Mouse (Mus musculus): Measurements from ENCODE around the gene Arid2. TPM values are rescaled to one million over a fixed set of nuclear protein-coding genes. Genes with fewer than 3 reads are reported as not detected.
"Not testable (repeated sequence)": the region's sequence is repeated elsewhere in the genome, so short reads cannot be mapped to it uniquely, and the experiment has no call there.

Arid2 gene
- polyA plus RNA-seq (2012; rRNA removed), result 16.9 and 18.8 TPM in 2 replicates

GRCm38 (mm10) chr15:96287369-96287975 lies at the start of gene Arid2:
Gene Arid2, plus strand, starts transcription at chr15:96287518.
- DNase-seq (ENCODE audit: low read depth), result no peak

DNA sequence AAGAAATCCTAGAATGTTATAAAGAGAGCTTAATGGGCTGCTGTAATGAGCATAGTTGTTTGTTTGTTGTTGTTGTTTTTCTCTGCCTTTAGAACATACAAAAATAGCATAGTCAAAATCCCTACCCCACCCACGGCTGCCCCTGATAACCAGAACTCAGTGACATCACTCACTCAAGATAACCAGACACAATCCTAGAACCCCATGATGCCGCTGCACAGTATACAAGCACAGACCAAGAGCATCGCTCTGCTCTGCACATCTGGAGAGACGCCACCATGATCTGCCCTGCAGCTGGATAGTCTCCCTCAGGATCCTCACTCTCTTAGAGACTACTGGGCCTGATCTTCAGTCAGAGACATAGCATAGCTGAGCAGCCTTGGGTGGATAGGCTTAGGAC lies 49.2 kb upstream of the Arid2 start:
- DNase-seq (ENCODE audit: low read depth), result no peak

DNA sequence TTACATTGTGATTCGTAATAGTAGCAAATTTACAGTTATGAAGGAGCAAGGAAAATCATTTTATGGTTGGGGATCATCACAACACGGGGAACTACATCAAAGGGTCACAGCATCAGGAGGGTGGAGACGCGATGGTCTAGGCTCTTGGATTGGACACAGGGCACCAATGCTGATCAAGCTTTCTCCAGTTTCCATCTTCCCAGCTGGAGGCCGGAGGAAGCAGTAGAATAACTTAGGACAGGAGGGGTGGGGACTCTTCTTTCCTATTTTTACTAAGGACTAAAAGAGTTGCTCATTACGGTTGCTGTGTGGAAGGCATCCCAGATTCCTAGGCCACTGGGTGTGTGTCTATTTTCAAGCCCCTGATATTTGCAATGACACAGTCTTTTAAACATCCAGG lies 43.1 kb upstream of the Arid2 start:
- DNase-seq (ENCODE audit: low read depth), result no peak

GRCm38 (mm10) chr15:96244715-96245114 lies 42.6 kb upstream of the Arid2 start:
- not testable (repeated sequence) for DNase-seq (ENCODE audit: low read depth)

DNA sequence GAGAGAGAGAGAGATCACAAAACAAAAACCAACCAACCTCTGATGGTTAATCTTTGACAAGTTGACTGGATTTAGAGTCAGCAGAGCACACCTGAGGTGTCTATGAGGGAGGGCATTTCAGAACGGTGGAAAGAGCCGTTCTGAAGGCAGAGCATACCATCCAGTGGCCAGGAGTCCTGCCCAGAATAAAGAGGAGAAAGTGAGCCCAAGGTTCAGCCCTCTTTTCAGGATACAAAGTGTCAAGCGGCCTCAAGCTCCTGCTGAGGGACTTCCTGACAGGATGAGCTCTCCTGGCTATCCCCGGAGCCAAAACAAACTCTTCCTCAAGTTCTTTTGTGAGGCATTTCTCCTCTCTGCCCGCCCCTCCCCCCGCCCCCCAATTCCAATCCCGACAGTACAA lies 33.5 kb upstream of the Arid2 start:
- DNase-seq (ENCODE audit: low read depth), result no peak

DNA sequence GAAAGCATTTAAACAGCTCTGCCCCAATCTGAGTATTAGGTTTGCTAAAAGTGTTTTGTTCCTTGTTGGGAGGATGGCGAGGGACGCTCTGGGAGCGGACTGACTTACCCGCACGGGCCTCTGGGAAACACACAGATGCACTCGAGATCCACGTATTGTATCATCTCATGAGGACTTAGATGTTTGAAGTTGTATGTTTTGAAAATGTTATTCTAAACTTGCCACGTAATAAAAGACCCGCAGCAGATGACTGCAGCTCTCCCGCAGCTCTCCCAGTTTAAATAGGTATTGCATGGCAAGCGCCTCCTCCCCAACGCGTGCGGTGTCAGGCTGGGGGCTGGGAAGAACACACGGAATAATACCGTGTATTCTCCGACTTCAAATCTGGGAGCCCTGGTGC lies 33.0 kb upstream of the Arid2 start:
- DNase-seq (ENCODE audit: low read depth), result no peak

DNA sequence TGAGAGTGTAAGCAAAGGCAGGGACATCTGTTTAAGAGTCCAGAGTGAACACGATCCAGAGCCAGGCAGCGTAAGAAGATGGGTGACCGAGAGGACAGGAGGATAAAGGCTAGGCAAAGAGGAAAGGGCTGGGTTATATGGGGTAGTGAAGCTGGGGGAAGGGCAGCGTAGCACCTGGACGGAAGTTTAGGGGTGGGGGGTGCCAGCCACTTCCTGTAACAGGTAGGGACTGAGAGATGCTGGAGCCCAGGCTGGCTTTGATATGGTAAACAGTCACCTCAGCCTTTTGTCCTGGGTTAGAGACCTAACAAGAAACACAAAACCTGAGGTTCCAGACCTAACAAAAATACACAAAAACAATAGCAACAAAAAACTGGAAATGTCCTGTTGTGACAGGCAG lies 29.5 kb upstream of the Arid2 start:
- no peak for DNase-seq (ENCODE audit: low read depth)

DNA sequence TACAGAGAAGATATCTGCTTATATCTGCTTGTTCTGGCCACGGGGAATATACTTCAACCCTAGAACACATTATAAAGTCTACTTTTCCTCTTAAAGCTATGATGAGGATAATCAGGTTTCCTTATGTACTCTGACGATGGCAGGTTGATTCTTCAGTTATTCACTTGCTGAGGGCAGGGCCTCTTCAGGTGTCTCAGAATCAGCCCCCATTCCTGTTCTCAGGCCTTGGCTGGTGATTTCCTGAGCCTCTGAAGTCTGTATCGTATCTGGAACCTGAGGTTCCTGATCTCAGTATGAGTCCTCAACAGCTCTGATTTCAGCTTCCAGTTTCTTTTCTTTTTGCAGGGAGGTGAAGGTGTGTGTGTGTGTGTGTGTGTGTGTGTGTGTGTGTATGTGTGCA lies 22.7 kb upstream of the Arid2 start:
- no peak for DNase-seq (ENCODE audit: low read depth)

GRCm38 (mm10) chr15:96267933-96268332 lies 19.4 kb upstream of the Arid2 start:
- no peak for DNase-seq (ENCODE audit: low read depth)

DNA sequence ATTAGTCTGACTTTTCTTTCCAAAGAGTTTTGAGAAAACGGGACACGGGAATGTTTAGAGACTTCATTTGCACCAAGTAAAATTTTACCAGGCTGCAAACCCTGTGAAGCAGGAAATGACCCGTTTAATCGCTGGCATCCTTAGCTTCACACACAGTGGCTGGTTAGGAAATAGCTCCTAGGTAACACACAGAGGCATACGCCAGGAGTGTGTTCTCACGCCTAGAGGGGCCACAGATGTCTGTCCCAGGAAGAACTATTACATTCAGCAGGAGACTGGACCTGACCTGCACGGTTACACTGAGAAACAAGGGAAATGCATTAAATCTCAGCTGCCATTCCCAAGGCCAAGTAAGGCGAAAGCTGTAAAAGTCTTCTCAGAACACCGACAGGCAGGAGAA lies 18.7 kb upstream of the Arid2 start:
- DNase-seq (ENCODE audit: low read depth), result no peak

DNA sequence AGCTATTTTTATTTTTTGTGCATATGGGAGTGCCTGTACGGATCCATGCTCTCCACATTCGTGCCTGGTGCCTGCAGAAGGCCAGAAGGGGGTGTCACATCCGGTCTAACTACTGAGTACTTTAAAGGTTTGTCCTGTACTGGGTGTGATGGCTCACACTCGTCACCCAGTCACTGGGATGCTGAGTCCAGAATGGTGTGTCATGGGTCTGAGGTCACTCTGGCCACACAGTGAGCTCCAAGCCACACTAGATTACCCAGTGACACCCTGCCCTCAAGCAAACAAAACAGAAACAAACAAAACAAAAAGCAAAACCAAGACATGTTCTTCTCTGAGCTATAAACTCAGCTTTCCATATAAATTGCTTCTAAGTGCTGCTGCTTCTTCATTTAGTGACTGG lies 17.9 kb upstream of the Arid2 start:
- DNase-seq (ENCODE audit: low read depth), result no peak

- DNase-seq (ENCODE audit: low read depth), result no peak
Measured at GRCm38 (mm10) chr15:96270272-96270880, 16.9 kb upstream of the Arid2 start.

DNA sequence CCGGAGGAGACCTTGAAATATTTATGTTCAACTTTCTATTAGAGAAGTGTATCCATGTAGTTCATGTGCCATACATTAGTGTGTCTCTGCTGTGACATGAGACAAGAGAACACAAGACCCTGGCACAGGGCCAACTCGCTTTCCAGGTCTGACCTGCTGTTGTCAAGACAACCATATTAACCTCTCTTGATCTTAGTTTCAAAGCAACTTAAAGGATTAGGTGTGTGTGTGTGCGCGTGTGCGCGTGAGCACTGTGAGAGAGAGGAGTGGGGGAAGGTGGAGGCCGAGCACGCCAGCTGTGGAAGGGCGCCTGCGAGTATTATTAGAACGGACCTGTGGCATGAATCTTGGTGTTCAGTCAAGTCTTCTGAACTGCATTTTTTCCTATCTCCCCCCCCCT lies 15.0 kb upstream of the Arid2 start:
- no peak for DNase-seq (ENCODE audit: low read depth)

DNA sequence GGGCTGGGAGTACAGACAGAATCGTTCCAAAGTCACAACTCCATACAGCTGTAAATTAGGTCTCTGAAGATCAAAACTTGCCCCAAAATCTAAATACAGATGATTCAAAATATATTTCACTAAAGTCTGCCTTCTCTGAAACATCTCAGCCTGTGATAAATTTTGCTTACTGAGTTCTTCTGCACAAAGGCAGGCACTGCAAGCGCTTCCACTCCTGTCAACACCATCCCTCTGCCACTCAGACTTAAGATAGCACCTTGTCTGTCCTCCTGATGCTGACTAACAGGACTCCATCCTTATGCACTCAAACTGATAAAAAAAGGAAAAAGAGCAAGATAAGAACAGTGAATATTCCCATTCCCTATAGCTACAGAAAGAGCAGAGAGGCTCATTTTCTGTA lies 13.0 kb upstream of the Arid2 start:
- no peak for DNase-seq (ENCODE audit: low read depth)

- DNase-seq (ENCODE audit: low read depth), result no peak
Measured at GRCm38 (mm10) chr15:96275198-96275597, 12.1 kb upstream of the Arid2 start.

- no peak for DNase-seq (ENCODE audit: low read depth)
Measured at GRCm38 (mm10) chr15:96275810-96276493, 11.4 kb upstream of the Arid2 start.

GRCm38 (mm10) chr15:96277061-96277460 lies 10.3 kb upstream of the Arid2 start:
- DNase-seq (ENCODE audit: low read depth), result no peak

GRCm38 (mm10) chr15:96281236-96281635 lies 6.1 kb upstream of the Arid2 start:
- DNase-seq (ENCODE audit: low read depth), result no peak

GRCm38 (mm10) chr15:96283141-96283540 lies 4.2 kb upstream of the Arid2 start:
- DNase-seq (ENCODE audit: low read depth), result no peak

- DNase-seq (ENCODE audit: low read depth), result no peak
Measured at GRCm38 (mm10) chr15:96283920-96284431, 3.3 kb upstream of the Arid2 start.

DNA sequence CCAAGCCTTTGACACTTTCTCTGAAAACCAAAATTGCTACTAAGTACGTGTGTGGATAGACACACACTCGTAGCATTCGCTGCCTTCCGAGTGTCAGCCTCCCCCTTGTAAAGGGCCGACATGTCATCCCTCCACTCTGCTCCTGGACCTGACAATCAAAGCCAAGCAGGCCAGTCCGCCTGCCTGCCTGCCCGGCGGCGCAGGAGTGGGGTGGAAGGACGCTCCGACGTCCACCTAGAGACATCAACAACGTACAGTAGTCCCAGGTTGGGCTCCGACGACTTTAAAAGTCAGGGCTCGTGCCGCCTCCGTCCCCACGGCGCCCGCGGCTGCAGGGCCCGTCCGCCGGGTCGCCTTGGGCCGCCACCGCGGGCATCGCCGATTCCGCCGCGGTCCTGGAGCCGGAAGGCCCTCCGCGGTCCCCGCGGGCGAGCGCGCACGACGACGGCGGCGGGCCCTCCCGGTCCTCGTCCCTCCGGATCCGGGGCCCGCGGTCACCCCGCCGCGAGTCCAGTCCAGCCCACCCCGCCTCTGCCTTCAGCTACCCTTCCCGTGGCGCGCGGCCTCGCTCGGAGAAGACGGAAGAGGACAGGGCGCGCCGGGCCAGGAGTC lies 2.5 kb upstream of the Arid2 start:
- DNase-seq (ENCODE audit: low read depth), result no peak

DNA sequence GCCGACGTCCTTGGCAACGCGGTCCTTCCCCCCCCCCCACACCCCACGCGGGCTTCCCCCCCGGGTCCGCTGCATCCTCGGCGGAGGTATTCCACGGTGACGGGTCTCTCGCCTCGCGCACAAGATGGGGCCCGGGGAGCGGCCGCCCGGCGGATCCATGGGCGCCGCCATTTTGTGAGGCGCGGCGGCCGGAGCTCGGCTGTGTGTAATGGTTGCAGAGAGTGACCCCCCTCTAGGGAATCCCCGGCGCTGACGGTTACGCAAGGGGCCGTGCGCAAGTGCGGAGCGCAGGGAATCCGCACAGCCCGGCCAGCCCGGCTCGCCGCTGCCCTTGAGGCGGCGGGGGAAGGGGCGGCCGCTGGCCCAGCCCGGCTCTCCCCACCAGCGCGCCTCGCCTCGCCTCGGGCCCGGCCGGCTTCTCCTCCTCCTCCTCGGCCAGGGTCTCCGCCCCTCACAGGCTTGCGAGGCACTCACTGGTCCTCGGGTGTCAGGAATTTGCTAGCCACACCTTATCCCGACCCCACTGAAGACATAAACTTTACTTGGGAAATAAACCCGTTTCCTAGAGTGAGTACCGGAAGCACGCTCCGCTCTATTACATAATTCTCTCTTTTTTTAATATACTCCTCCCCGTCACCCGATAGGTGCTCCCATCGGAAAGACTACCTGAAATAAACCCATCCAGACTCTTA lies 1.8 kb upstream of the Arid2 start:
- no peak for DNase-seq (ENCODE audit: low read depth)
